Comparison of ENCODE assay signal across 26 mouse cellular contexts in the genomic region with DNA sequence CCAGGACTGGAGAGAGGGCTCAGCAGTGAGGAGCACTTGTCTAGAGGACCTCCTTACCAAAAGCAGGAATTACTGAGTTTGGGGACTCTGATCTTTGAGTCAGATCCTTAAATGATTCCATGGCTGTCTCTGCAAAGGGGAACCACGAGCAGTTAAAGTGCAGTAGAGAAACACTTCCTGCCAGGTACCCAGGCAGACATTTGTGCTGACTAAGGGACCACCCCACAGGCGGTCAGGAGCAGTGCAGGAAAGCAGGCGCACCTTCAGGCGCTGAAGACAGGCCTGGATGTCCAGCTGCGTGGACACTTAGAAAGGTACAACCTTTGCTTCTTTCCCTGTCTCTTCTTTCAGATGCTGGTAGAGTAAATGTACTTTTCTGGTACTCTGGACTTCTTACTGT. TPM values are rescaled to one million over a fixed set of nuclear protein-coding genes. Genes with fewer than 3 reads are reported as not detected.
DNase-seq lines count a peak whose midpoint lies in the region; ATAC-seq and TF ChIP-seq lines count a peak whose summit lies in the region.
"Had no signal": no experiment of that assay in that cellular context is flagged by ENCODE, and none has a peak within 500 bp of the region (broad histone marks: within the 10 kb centered on the region; RNA-seq: fewer than 3 reads in every experiment).

No protein-coding gene starts in this region.

- ATAC-seq in heart, embryonic 11.5 days (replicated peaks; ENCODE audit: insufficient number of reproducible peaks, low FRiP score, low TSS enrichment): no peak
- no peak for ATAC-seq in kidney, embryonic 15.5 days (replicated peaks; ENCODE audit: low FRiP score)
- ATAC-seq in hematopoietic stem cell, adult 5-6 weeks (replicated peaks in 1 of 2; ENCODE audit: insufficient read depth in 1 of 2, low FRiP score in 2 of 2, low TSS enrichment in 1 of 2, low read depth in 1 of 2, poor library complexity in 2 of 2, severe bottlenecking in 2 of 2): peak; percentile 78 to 80
- ATAC-seq: forebrain, embryonic 16.5 days; intestine, postnatal 0 days had no signal

- H3K4me3 ChIP-seq in heart, embryonic 11.5 days (ENCODE audit: low read depth, low read length): no peak overlapping the region
- no peak overlapping the region for H3K4me3 ChIP-seq in kidney, embryonic 15.5 days (replicated peaks)
- H3K4me3 ChIP-seq in ES-E14 (ENCODE audit: insufficient read depth in 1 of 2, low read depth in 1 of 2, low read length in 2 of 2, poor library complexity in 1 of 2, severe bottlenecking in 1 of 2): no peak overlapping the region
- H3K4me3 ChIP-seq: erythroblast, embryonic 14.5 days; gastrocnemius, adult 2 months; hindbrain, embryonic 13.5 days; limb, embryonic 10.5 days; limb, embryonic 15.5 days; midbrain, embryonic 10.5 days; myocyte; neural tube, embryonic 13.5 days had no signal

- no peaks in the 10 kb centered on the region for H3K9me3 ChIP-seq in heart, embryonic 11.5 days (replicated peaks; ENCODE audit: control insufficient read depth, low read length)
- H3K9me3 ChIP-seq in kidney, embryonic 15.5 days (replicated peaks): no peaks in the 10 kb centered on the region
- no peaks in the 10 kb centered on the region for H3K9me3 ChIP-seq in ES-E14 (ENCODE audit: control insufficient read depth, insufficient read depth, low read depth, low read length)
- H3K9me3 ChIP-seq: hindbrain, embryonic 13.5 days; limb, embryonic 10.5 days; limb, embryonic 15.5 days; midbrain, embryonic 10.5 days; neural tube, embryonic 13.5 days had no signal

- in situ Hi-C loops in ES-E14 (cut with MboI; ENCODE audit: low sequenced_read_pairs in 2 of 2, unreplicated experiment in 2 of 2): no loop called here

- H3K9ac ChIP-seq in heart, embryonic 11.5 days (ENCODE audit: low read depth, low read length): 0 out of 2 replicates have a peak overlapping the region, but pooled peaks have one; percentile 16
- no peak overlapping the region for H3K9ac ChIP-seq in kidney, embryonic 15.5 days
- no peak overlapping the region for H3K9ac ChIP-seq in ES-E14 (ENCODE audit: insufficient read depth, low read depth, low read length, poor library complexity, severe bottlenecking)
- H3K9ac ChIP-seq: hindbrain, embryonic 13.5 days; limb, embryonic 15.5 days; neural tube, embryonic 13.5 days had no signal

- no peaks in the 10 kb centered on the region for H3K36me3 ChIP-seq in heart, embryonic 11.5 days (ENCODE audit: control insufficient read depth, insufficient read depth, low read length)
- H3K36me3 ChIP-seq in kidney, embryonic 15.5 days: peaks cover 10% of the 10 kb centered on the region; the same call in 1 of the 2 replicates
- no peaks in the 10 kb centered on the region for H3K36me3 ChIP-seq in ES-E14 (ENCODE audit: control insufficient read depth, insufficient read depth, low read length, poor library complexity, severe bottlenecking)
- H3K36me3 ChIP-seq: limb, embryonic 10.5 days; midbrain, embryonic 10.5 days had no signal

- H3K4me1 ChIP-seq in heart, embryonic 11.5 days (ENCODE audit: control insufficient read depth, insufficient read depth, low read length): no peaks in the 10 kb centered on the region
- no peaks in the 10 kb centered on the region for H3K4me1 ChIP-seq in kidney, embryonic 15.5 days
- H3K4me1 ChIP-seq in ES-E14 (ENCODE audit: control insufficient read depth in 2 of 2, insufficient read depth in 2 of 2, low read length in 2 of 2, poor library complexity in 1 of 2): no peaks in the 10 kb centered on the region
- H3K4me1 ChIP-seq: hindbrain, embryonic 13.5 days; limb, embryonic 15.5 days; midbrain, embryonic 10.5 days had no signal

- no peak for DNase-seq in heart, adult 8-10 months (ENCODE audit: low spot score)
- DNase-seq in kidney, postnatal 25 days: peak; percentile 7 to 41
- DNase-seq in ES-E14 (ENCODE audit: low read depth, low spot score): no peak
- DNase-seq in spleen, postnatal 4 days (ENCODE audit: low spot score in 2 of 2): no peak
- no peak for DNase-seq in natural killer cell, adult 2 months (ENCODE audit: low spot score in 2 of 2)
- DNase-seq: adrenal gland, postnatal 25 days; cerebellum, adult 18-20 months; cerebellum, postnatal 10 days; gastrocnemius, adult 2 months; gastrocnemius, postnatal 36 days; heart, postnatal 36 days; layer of hippocampus, postnatal 36 days; lung, postnatal 4 days; thymus, postnatal 14 days had no signal

- WGBS in heart, embryonic 11.5 days (ENCODE audit: insufficient replicate concordance): 60% methylated on average over 5 of the region's 5 CpGs
- WGBS in kidney, embryonic 15.5 days: 47% methylated on average over 5 of the region's 5 CpGs

- H3K27ac ChIP-seq in heart, embryonic 11.5 days (ENCODE audit: low read depth, low read length): no peak overlapping the region
- H3K27ac ChIP-seq in kidney, embryonic 15.5 days: no peak overlapping the region
- H3K27ac ChIP-seq in ES-E14 (ENCODE audit: insufficient read depth, low read depth, low read length, poor library complexity, severe bottlenecking): no peak overlapping the region
- H3K27ac ChIP-seq: gastrocnemius, adult 2 months; hindbrain, embryonic 13.5 days; limb, embryonic 10.5 days; limb, embryonic 15.5 days; midbrain, embryonic 10.5 days; neural tube, embryonic 13.5 days had no signal

- H3K27me3 ChIP-seq in heart, embryonic 11.5 days (ENCODE audit: control insufficient read depth, insufficient read depth, low read length): no peaks in the 10 kb centered on the region
- H3K27me3 ChIP-seq in kidney, embryonic 15.5 days: no peaks in the 10 kb centered on the region
- H3K27me3 ChIP-seq: hindbrain, embryonic 13.5 days; limb, embryonic 15.5 days; neural tube, embryonic 13.5 days had no signal

- H3K4me2 ChIP-seq in heart, embryonic 11.5 days: no peak overlapping the region
- H3K4me2 ChIP-seq in kidney, embryonic 15.5 days: no peak overlapping the region
- H3K4me2 ChIP-seq: hindbrain, embryonic 13.5 days; limb, embryonic 15.5 days; neural tube, embryonic 13.5 days had no signal

TF ChIP-seq in ES-E14, 5 proteins besides CTCF, POLR2A, EP300 and RAD21:
- TF ChIP-seq CHD2 (IDR thresholded peaks at IDR 0.05; ENCODE audit: low read depth, low read length) (no peak), MAFK (IDR thresholded peaks at IDR 0.05; ENCODE audit: insufficient read depth, low read depth, low read length) (peak; percentile 79)

RNA-seq across cellular contexts. Expression of gene Ankrd12, which starts 28.7 kb away (rescaled TPM):
- 17.3 and 17.7 TPM in 2 replicates for polyA plus RNA-seq in heart, embryonic 11.5 days (2014; fragmentation: Nextera tagmentation; extraction: Ambion mirVana)
- 10 to 100 TPM; 20.7 to 29.5 (median 24.1) TPM for total RNA-seq in heart, adult 8-10 months (2022)
- polyA plus RNA-seq in kidney, embryonic 15.5 days (2015; fragmentation: Nextera tagmentation; extraction: Ambion mirVana): 24.8 and 26.0 TPM in 2 replicates
- 8.3 and 9.5 TPM in 2 replicates for total RNA-seq in ES-E14 (2012; rRNA removed)
- total RNA-seq in hematopoietic stem cell, adult 5-6 weeks (2017): 53.3 and 58.1 TPM in 2 replicates

RNA-seq across cellular contexts. Expression of gene Ndufv2, which starts 53.2 kb away (rescaled TPM):
- polyA plus RNA-seq in heart, embryonic 11.5 days (2014; fragmentation: Nextera tagmentation; extraction: Ambion mirVana): 530 and 551 TPM in 2 replicates
- 1,000 to 10,000 TPM; 1,211 to 1,253 (median 1,225) TPM for total RNA-seq in heart, adult 8-10 months (2022)
- 364 and 390 TPM in 2 replicates for polyA plus RNA-seq in kidney, embryonic 15.5 days (2015; fragmentation: Nextera tagmentation; extraction: Ambion mirVana)
- 77.4 and 115 TPM in 2 replicates for total RNA-seq in ES-E14 (2012; rRNA removed)
- total RNA-seq in hematopoietic stem cell, adult 5-6 weeks (2017): 196 and 200 TPM in 2 replicates

Comparison
In these comparisons a context has a peak if more than half of its experiments do, and no peak if none do; other contexts are left out.
1. ATAC-seq: peak in hematopoietic stem cell, adult 5-6 weeks (2 of 2); none in heart, embryonic 11.5 days (single experiment) and kidney, embryonic 15.5 days (single experiment).
2. DNase-seq: peak in kidney, postnatal 25 days (2 of 2); none in heart, adult 8-10 months (single experiment), ES-E14 (single experiment), spleen, postnatal 4 days (0 of 2) and natural killer cell, adult 2 months (0 of 2).